In the genomic region with DNA sequence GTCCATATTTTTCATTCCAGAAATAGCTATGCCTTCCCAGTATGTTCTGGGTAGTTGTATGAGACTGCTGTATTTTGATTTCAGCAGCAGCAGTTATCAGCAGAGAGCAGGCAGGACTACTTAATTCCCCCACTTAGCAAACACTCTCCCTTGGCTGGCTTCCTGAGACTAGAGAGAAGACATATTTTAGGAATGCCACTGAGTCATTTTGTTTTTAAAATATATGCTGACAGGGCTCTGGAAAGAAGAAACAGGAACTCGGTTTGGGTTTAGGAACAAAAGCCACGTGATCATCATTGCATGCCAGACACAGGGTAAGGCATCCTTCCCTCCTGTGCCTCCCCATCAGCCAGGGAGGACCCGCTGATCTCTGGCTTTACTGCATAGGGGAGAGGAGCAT, we compare ENCODE assay signal across 11 mouse cellular contexts. TPM values are rescaled to one million over a fixed set of nuclear protein-coding genes. Genes with fewer than 3 reads are reported as not detected.
DNase-seq lines count a peak whose midpoint lies in the region; ATAC-seq and TF ChIP-seq lines count a peak whose summit lies in the region.
"Had no signal": no experiment of that assay in that cellular context is flagged by ENCODE, and none has a peak within 500 bp of the region (broad histone marks: within the 10 kb centered on the region; RNA-seq: fewer than 3 reads in every experiment).

No protein-coding gene starts in this region.

- peaks cover 18 to 31% of the 10 kb centered on the region in 2 experiments for H3K4me1 ChIP-seq in heart, embryonic 14.5 days (ENCODE audit: control insufficient read depth in 2 of 2, insufficient read depth in 2 of 2, low read length in 2 of 2)
- H3K4me1 ChIP-seq in forebrain, embryonic 15.5 days, result no peaks in the 10 kb centered on the region

- no peaks in the 10 kb centered on the region for H3K79me3 ChIP-seq in C2C12 (ENCODE audit: low read depth)

- no peak overlapping the region for H3ac ChIP-seq in C2C12 (ENCODE audit: control insufficient read depth, insufficient read length, low read depth)

- no peaks in the 10 kb centered on the region for H3K79me2 ChIP-seq in C2C12 (ENCODE audit: control insufficient read depth, insufficient read depth)

- no peak overlapping the region for H3K9ac ChIP-seq in heart, embryonic 14.5 days (ENCODE audit: low read length)
- H3K9ac ChIP-seq in forebrain, embryonic 15.5 days (replicated peaks), result no peak overlapping the region
- H3K9ac ChIP-seq: liver, embryonic 13.5 days had no signal

- 0 out of 2 replicates have a peak overlapping the region, but pooled peaks have one; percentile 21 for H3K4me2 ChIP-seq in heart, embryonic 14.5 days (ENCODE audit: low read length)
- no peak overlapping the region for H3K4me2 ChIP-seq in forebrain, embryonic 15.5 days (replicated peaks)
- H3K4me2 ChIP-seq: liver, embryonic 13.5 days had no signal

- peak; percentile 33 to 66 for DNase-seq in frontal cortex, adult 2 months (ENCODE audit: extremely low spot score in 1 of 2, low spot score in 1 of 2)
- no peak for DNase-seq in frontal cortex, postnatal 14 days (ENCODE audit: low spot score in 2 of 2)
- DNase-seq in lung, postnatal 25 days (ENCODE audit: low spot score), result peak; percentile 41
- DNase-seq in embryo, embryonic 10 days (ENCODE audit: low spot score), result no peak
- no peak for DNase-seq in adrenal gland, adult (ENCODE audit: inconsistent age in 2 of 2, low spot score in 1 of 2)
- DNase-seq: B cell, adult 2 months; liver, embryonic 13.5 days had no signal

- H3K27me3 ChIP-seq in C2C12 (ENCODE audit: control insufficient read depth, insufficient read depth, insufficient read length), result no peaks in the 10 kb centered on the region
- no peaks in the 10 kb centered on the region for H3K27me3 ChIP-seq in heart, embryonic 14.5 days (ENCODE audit: control insufficient read depth, insufficient read depth, low read length)
- H3K27me3 ChIP-seq in forebrain, embryonic 15.5 days, result no peaks in the 10 kb centered on the region
- H3K27me3 ChIP-seq: liver, embryonic 13.5 days had no signal

- no peaks in the 10 kb centered on the region for H3K9me3 ChIP-seq in heart, embryonic 14.5 days (ENCODE audit: control insufficient read depth, low read length)
- H3K9me3 ChIP-seq in forebrain, embryonic 15.5 days, result no peaks in the 10 kb centered on the region
- H3K9me3 ChIP-seq: liver, embryonic 13.5 days had no signal

- no peaks in the 10 kb centered on the region for H3K36me3 ChIP-seq in C2C12 (ENCODE audit: control insufficient read depth, insufficient read depth)
- H3K36me3 ChIP-seq in heart, embryonic 14.5 days (ENCODE audit: control insufficient read depth, insufficient read depth, low read length), result no peaks in the 10 kb centered on the region
- H3K36me3 ChIP-seq in forebrain, embryonic 15.5 days, result no peaks in the 10 kb centered on the region
- H3K36me3 ChIP-seq: liver, embryonic 13.5 days had no signal

- 7% methylated on average over 3 of the region's 3 CpGs for WGBS in heart, embryonic 14.5 days
- 76% methylated on average over 3 of the region's 3 CpGs for WGBS in forebrain, embryonic 15.5 days

- peak; percentile 83 for ATAC-seq in heart, embryonic 14.5 days (ENCODE audit: insufficient number of reproducible peaks, insufficient read depth, low FRiP score, low read depth)
- no peak for ATAC-seq in forebrain, embryonic 15.5 days (replicated peaks)

- no peak for TF ChIP-seq CTCF in C2C12 (IDR thresholded peaks at IDR 0.05; ENCODE audit: control insufficient read depth, insufficient read depth, insufficient read length)

- peak overlapping the region; percentile 81 to 90 for H3K27ac ChIP-seq in heart, embryonic 14.5 days (replicated peaks in 1 of 2; ENCODE audit: control insufficient read depth in 1 of 2, insufficient read depth in 1 of 2, low read depth in 2 of 2, low read length in 2 of 2)
- no peak overlapping the region for H3K27ac ChIP-seq in forebrain, embryonic 15.5 days (replicated peaks)
- H3K27ac ChIP-seq: liver, embryonic 13.5 days had no signal

- H3K4me3 ChIP-seq in C2C12 (ENCODE audit: insufficient read depth, poor library complexity, severe bottlenecking), result no peak overlapping the region
- no peak overlapping the region for H3K4me3 ChIP-seq in heart, embryonic 14.5 days (ENCODE audit: control insufficient read depth in 1 of 2, insufficient read depth in 1 of 2, low read depth in 1 of 2, low read length in 2 of 2)
- no peak overlapping the region for H3K4me3 ChIP-seq in forebrain, embryonic 15.5 days
- H3K4me3 ChIP-seq: liver, embryonic 13.5 days had no signal

TF ChIP-seq in C2C12, 6 proteins besides CTCF, POLR2A, EP300 and RAD21:
- TF ChIP-seq CEBPB (IDR thresholded peaks at IDR 0.05; ENCODE audit: low read depth) (no peak), USF1 (IDR thresholded peaks at IDR 0.05; ENCODE audit: low read depth) (peak; percentile 71)

RNA-seq across cellular contexts. Expression of a gene that starts 13.2 kb away (rescaled TPM):
- not detected in 2 replicates for polyA plus RNA-seq in frontal cortex, adult 2 months (2012; rRNA removed)
- polyA plus RNA-seq in C2C12 (2012; fragmentation: generic; extraction: Trizol), result not detected
- polyA plus RNA-seq in heart, embryonic 14.5 days (2014; fragmentation: Nextera tagmentation; extraction: Ambion mirVana), result not detected in 2 replicates
- not detected in 2 replicates for polyA plus RNA-seq in forebrain, embryonic 15.5 days (2015; fragmentation: Nextera tagmentation; extraction: Ambion mirVana)
- polyA plus RNA-seq: liver, embryonic 13.5 days; neural tube, embryonic 11.5 days had no signal

Comparison
In these comparisons a context has a peak if more than half of its experiments do, and no peak if none do; other contexts are left out.
1. DNase-seq: peak in frontal cortex, adult 2 months (2 of 2) and lung, postnatal 25 days (single experiment); none in frontal cortex, postnatal 14 days (0 of 2), embryo, embryonic 10 days (single experiment) and adrenal gland, adult (0 of 2).